Mouse (Mus musculus) R1 (cell line): ENCODE results near the gene Prr12.
"Not testable (repeated sequence)": the region's sequence is repeated elsewhere in the genome, so short reads cannot be mapped to it uniquely, and the experiment has no call there.

Experiments used
- DNase-seq: peaks from one replicate; pipeline ENCODE4 v3.0.0-alpha.2; 2018; ENCODE audit warnings: low read depth, low spot score

Gene Prr12

DNA sequence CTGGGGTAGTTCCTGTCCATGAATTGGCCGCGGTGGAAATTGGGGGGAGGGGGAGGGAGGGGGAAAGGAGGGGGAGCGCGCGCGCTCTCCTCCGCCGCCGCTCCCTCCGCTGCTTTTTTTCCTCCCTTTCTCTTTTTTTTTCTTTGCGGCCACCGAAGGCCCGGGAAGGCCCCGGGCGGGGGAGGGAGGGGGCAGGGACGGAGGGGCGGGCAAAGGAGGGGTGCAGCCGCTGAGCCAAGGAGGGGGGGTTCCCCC lies at the start of gene Prr12:
Gene Prr12, minus strand, starts transcription at position 20 of the 255 bp plus-strand sequence.
- DNase-seq = no peak

DNA sequence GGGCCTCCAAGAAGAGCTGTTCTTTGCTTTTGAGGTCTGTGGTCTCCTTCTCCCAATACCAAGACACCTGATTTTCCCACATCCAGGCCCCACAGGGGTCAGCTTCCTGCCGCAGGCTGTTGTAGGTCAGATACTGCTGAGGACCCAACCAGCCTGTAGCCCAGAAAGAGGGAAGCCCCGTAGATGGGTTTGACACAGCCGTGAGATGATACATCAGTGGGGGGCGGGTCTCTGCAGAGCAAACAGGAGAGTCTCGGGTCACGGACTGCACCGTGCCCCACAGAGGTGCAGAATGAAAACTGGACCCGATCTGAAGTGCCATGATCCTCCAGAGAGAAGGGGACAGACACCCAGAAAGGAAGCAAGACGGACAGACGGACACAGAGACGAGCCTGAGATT lies 49.8 kb upstream of the Prr12 start:
- DNase-seq = no peak

DNA sequence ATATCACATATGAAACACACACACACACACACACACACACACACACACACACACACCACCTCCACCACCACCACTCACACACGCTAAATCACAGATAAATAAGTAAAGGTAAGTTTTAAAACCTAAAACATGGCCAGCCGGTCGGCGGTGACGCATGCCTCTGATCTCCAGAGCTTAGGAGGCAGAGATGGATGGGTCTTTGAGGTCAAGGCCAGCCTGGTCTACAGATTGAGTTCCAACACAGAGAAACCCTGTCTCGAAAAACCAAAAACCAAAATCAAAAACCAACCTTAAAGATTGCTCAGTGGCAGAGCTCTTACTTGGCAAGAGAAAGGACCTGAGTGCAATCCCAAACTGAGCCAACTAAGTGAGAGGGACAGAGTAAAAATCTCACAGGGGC lies 47.4 kb upstream of the Prr12 start:
- no peak for DNase-seq

DNA sequence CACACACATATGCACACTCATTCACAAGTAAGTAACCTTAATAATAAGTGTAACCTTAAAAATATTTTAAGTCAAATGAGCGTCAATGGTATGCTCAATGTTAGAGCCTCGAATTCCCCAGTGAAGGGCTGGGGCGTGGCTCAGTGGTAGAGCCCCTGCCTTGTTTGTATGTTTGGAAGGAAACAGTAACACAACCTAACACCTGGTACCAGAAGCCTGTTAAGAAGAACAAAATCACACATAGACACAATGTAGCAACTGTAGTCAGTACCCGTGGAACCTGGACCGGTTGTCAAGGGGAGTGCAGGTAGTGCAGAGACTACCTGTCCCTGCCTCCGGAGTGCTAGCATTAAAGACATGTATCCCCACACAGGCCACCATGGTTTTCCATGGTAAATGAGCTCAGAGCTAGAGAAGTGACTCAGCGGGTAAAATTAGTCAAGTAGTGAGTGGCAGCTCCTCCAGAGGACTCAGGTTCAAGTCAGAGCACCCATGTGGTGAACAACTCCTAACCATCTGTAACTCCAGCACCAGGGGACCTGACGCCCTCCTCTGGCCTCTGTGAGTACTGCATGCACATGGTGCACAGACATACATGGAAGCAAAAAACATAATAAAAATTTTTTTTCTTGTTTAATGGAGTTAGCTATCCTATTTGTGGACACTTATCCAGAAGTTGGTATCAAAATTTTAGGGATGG lies 46.0 kb upstream of the Prr12 start:
- peak; percentile 84 for DNase-seq

DNA sequence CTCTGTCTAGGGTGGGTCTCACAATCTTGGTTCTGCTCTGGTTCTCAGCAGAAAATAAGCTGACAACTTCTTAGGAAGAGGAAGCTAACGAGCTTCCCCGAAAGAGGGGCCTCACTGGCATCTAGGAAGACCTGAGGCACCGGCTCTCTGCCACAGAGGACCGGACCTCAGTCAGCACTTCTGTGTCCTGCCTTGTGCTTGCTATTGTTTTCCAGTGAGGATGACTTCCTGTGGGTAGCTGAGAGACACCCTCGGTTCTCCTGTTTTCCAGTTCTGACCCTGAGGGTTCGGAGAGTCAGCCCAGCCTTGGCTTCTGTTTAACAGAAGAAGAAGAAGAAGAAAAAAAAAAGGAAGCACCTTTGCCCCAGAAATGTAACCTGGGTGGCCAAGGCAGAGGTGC lies 44.8 kb upstream of the Prr12 start:
- DNase-seq = no peak

DNA sequence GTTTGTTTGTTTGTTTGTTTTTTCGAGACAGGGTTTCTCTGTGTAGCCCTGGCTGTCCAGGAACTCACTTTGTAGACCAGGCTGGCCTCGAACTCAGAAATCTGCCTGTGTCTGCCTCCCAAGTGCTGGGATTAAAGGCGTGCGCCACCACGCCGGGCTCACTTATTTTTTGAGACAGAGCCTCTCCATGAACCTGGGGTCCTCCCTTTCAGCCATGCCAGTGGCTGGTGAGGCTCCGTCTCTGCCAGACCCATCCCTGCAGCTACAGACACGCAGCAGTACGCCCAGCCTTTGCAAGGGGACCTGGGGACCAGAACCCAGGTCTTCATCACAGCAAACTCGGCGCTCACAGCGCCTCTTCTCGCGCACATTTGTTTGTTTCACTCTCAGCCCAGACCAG lies 43.3 kb upstream of the Prr12 start:
- not testable (repeated sequence) for DNase-seq

DNA sequence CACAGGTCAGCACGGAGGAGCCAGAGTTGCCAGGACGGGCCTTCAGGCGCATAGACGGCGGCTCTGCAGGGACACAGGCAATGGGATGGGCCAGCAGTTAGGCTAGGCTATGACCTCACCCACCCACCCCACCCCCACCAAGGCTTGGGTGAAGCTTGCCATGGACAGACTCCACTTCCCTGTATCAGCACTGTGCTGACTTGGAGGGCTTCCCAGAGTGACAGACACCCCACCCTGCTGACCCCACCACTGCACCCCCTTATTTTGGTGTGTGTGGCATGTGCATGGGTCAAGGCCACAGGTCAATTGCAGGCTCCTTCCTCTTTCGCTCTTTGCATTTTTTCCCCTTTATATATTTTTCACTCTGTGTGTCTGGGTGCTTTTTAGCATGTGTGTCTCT lies 42.7 kb upstream of the Prr12 start:
- DNase-seq = no peak

DNA sequence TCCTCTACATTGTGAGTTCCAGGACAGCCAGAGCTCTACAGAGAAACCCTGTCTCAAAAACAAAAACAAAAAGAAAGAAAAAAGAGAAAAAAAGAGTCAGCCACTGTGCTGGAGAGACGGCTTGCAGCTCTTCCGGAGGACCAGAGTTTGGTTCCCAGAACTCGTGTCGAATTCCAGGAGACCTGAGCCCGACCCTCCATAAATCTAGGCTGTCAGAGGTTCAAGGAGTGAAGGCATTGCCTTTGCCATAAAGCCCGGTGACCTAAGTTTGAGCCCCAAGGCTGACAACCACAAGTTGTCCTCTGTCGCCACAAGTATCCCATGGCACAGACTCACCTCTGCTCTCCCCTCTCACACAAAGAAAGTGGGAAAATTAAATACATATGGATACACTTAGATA lies 41.4 kb upstream of the Prr12 start:
- DNase-seq = no peak

DNA sequence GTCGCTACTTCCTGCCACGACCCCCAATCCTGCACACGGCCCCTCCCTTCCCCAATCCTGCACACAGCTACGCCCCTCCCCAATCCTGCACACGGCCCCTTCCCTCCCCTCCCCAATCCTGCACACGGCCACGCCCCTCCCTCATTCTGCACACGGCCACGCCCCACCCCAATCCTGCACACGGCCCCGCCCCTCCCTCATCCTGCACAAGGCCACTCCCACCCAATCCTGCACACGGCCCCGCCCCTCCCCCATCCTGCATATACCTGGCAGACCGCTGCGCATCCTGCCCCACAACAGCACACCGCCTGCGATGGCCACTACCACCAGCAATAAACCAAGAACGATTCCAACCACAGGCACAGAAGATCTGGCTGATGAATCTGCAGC lies 40.8 kb upstream of the Prr12 start:
- peak; percentile 83 for DNase-seq

DNA sequence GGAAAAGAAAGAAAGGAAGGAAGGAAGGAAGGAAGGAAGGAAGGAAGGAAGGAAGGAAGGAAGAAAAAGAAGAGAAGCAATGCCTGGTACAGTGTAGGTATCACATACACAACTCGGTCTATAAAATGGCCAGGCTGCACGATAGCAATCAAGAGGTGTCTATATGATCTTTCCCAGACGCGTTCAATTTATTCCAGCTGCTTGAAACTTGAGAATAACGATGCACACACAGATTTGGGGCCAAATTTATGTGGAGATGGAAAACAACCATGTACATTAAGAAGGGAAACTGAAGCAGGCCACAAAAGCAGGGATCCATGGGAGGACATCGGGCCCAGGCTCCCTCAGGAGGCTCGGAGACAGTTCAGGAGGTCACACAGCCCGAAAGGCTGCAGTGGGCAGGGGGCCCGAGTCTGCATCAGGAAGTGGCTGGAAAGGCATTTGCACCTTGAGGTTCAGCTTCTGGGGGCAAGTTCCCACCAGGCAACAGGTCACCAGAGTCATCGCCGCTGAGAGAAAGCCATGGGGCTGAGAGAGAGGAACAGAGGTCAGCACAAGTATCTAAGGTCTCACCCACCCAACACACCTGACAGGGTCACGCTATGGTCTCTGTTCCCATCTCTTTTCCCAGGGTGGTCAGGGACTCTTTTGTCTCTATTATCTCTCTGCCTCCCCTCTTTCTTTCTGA lies 40.3 kb upstream of the Prr12 start:
- DNase-seq = no peak

DNA sequence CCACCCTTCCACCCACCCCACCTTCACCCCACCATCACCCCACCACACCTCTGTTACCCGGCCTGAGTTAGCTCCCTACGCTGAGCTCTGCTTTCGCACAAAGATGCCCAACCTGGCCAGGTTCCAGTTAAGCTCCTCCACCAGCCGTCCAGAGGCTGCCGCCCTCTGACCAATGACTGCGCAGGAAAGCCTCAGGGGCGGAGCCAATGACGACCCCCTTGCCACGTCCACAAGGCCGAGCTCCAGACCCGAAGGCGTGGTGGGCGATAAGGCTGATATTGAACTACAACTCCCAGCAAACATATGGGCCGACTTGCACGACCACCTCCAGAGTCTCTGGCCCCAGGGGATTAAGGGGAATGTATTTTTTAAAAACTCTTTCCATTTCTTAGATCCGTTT lies 39.4 kb upstream of the Prr12 start, which contains the start of gene Rcn3:
Gene Rcn3, minus strand, starts transcription at position 174 of the 400 bp plus-strand sequence.
- DNase-seq = peak; percentile 92

DNA sequence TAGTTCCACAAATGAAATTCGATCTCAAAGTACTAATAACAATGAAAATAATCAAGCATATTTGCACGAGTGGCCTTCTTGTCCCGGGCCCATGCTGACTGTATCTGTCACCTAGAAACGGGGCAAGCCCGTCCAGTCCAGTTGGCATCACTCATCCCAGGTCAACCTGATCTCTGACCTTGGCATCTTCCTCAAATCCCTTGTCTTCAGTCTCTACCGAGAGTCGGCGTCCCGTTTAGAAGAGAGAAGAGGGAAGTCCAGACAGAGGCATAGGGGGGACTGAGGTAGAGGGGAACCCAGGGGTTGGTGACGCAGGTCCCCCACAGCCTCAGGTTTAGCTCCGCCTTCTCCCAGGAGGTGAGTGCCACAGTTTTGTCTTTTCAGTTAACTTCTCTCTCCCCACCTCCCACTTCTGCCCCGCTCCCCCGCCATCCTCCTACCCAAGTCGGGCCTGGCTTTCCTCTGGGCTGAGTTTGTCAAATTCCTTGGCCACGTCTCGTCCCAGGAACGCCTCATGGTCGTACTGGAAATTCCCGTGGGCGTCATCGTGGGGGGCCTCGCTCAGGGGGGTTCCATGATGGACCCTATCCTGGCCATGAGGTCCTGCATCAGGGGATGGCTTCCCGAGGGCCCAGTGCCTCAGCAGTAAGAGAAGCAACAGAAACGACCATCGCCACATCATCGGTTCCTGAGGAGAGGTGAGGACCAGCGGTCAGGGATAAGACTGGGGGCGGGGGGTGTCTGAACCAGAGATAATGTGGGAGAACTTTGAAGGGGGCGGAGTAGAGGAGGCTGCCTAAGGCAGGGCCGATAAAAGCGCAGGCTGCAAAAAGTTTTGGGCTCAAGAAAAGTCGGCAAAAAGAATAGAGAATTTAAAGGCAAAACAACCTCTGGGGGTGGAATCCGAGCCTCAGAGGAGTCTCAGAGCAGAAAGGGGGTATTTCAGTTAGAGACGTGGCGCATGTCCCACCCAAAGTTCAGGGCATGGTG lies 38.6 kb upstream of the Prr12 start:
- DNase-seq = no peak

DNA sequence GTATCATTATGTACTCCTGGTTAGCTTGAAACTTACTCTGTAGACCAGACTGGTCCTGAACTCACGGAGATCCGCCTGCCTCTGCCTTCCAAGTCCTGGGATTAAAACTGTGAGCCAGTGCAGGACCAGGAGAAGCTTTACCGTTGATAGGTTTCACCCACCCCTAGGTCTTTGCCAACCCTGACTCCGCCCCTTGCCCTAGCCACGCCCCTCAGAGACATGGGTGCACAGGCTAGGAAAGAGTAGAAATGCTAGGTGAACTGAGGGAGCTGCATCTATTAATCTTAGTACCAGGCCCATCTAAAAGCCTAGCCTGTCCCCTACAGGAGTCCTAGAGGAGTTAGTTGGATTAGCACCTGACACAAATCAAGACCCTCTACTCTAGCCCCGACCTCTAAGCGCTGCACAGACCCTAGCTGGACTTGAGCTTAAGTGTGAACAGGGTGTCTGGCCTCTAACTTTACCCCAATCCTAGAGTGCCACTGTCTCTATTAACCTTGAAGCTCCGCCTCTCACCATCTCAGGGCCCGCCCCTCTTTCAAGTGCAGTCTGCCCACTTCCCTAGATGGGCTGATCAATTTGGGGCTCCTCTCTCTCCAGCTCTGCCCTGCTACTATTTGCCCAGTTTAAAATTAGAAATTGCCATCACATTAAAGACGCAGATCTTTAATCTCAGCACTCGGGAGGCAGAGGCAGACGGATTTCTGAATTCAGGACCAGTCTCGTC lies 37.7 kb upstream of the Prr12 start:
- DNase-seq = no peak

DNA sequence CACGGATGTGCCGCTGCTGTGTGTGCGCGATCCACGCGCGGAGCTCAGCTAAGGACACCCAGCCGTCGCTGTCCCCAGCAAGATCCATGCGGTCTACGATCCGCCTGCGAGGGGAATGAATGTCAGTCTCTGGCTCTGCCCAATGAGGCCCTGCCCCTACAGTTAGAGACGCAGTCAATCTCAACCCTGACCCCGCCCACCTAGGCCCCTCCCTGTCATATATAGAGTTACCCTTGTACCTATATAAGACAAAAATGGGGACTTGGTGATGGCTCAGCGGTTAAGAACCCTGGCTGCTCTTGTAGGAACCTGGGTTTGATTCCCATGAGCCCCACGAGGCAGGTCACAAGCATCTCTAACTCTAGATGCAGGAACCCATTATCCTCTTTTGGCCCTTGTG lies 35.9 kb upstream of the Prr12 start:
- peak; percentile 71 for DNase-seq

DNA sequence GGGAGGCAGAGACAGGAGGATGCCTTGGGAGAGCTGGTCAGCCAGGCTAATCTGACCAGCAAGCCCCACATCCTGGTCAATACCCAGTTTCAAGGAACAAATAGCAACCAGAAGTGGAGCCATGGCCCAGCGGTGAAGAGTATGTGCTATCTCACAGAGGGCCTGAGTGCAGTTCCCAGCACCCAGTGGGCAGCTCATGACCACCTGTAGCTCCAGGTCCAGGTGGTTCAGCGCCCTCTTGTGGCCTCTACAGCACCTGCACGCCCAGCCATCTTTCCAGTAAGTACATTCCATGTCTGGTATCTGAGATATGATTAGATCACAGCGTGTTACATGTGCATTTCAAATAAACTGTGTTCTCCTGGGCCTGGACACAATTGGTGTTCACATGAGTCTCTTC lies 33.4 kb upstream of the Prr12 start:
- DNase-seq = peak; percentile 68

DNA sequence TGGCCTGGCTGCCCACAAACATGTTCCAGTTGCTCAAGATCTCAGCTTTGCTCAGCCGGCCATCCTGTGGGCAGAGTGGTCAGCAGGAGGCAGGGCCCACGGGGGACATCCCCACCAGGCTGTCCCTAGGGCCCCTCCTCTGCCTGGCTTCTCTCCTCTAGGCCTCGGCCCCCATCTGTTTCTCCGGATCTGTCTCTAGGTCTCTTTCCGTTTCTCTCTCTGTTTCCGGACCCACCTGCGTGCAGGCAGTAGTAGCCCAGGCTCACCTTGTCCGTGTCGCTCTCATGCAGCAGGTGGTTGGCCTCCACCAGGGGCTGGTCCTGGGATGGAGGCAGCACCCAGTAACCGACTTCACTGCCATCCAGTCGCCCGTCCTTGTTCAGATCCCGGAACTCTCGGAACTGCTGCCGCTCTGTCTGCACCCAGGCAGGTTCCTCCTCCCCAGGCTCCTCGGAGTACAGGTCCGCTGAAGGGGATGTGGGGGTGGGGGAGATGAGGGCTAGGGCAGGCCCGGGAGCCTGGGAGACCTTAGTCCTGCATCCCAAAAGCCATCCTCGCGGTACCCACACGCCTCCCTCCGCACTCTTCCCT lies 30.7 kb upstream of the Prr12 start:
- DNase-seq = no peak

DNA sequence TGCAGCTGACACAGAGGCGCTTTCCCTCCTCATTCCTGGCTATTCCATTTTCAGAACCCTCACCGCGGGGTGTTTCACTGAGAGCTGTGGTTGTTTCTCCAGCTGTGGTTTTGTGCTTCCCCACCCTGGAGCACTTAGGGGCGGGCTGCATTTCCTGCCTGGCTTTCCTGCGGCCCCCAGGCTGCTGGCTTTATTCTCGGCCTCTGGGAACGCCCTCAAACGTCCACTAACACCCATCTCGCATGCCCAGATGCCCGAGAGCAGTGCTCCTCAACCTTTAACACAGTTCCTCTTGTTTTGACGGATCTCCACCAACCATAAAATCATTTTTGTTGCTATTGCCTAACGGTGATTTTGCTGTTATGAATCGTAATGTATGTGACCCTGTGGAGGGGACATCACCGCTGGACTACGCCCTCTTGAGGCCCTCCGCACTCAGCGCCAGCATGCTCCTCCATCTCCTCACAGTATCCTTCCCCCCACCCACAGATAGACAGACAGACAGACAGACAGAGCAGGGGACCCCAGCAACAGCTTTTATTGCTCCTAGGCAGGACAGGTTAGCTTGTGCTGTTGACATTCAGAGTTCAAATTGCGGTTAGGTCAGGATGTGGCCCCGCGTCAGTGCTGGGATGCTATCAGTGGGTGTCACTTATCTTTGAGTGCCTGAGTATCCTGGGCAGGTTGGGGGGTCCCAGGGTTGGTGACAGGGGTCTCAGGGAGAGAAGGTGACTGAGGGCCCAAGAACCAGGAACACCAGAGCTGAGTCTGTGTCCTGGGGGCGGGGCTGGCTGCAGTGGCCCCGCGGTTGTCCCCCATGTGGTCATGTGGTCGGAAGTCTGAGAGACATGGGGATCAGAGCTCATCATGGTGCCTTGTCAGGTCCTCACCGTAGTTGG lies 30.0 kb upstream of the Prr12 start:
- peak; percentile 77 for DNase-seq

DNA sequence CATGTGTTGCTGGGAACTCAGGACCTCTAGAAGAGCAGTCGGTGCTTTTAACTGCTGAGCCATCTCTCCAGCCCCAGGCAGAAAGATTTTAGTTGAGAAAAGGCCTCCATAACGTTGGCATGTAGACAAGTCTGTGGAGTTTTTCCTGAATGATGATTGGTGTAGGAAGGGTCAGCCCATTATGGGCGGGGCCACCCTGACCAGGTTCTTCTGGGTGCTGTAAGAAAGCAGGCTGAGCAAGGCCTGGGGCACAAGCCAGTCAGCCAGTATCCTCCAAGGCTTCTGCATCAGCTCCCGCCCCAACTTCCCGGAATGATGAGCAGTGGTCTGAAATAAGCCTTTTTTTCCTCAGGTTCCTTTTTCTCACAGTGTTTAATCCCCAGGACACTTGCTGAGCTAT lies 28.3 kb upstream of the Prr12 start:
- peak; percentile 81 for DNase-seq

DNA sequence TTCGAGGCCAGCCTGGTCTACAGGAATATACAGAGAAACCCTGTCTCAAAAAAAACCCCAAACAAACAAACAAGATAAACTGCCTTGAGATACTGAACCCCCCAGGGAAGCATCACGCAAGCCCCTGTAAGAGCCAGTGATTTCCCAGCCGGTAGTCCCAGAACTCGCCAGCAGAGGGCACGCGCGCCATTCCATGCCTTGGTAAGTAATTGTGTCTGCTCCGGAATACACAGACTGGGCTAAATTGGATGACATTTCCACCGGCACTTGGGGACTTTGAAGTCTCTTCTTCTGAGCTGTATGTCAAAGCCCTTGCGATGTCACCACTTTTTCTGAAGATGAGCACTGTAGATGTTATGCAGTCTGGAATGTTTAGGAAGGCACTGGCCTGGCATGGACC lies 27.2 kb upstream of the Prr12 start:
- peak; percentile 89 for DNase-seq

DNA sequence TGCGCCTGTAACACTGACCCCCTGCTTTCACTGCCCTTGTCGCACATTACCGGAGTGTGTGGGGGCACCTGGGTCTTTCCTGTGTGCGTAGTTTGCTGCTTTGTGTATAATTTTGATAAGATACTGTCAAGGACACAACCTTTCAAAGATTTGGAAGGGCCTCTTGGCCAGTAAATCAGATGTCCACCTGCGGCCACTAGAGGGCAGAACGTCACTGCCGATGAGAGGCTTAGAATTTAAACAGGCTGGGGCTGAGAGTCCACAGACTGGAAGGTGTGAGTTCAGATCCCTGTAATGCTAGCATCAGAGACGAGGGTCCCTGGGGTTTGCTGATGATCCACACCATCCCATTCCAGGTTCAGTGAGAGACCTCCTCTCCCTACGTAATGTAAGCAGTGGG lies 25.8 kb upstream of the Prr12 start:
- DNase-seq = peak; percentile 83
